Mouse (Mus musculus) heart, embryonic 13.5 days (tissue): ENCODE results near the gene Birc6. TPM values are rescaled to one million over a fixed set of nuclear protein-coding genes. Genes with fewer than 3 reads are reported as not detected.

Experiments
- polyA plus RNA-seq: library from polyadenylated mRNA; unstranded; fragments of >200 nt; fragmentation: Nextera tagmentation; extraction: Ambion mirVana; gene quantifications from 2 replicates; pipeline ENCODE4 v1.2.1, GENCODE M21; 2015

Birc6 gene
- polyA plus RNA-seq, 1 experiment from 2014 or later = 51.9 TPM

Other genes starting within 250 kb of the Birc6 start
- gene Memo1, start 232.8 kb upstream of the Birc6 start, polyA plus RNA-seq = 62.5 and 71.5 TPM in 2 replicates
- 177 and 206 TPM in 2 replicates for gene Dpy30, start 204.4 kb upstream of the Birc6 start, polyA plus RNA-seq
- gene Spast, start 189.3 kb upstream of the Birc6 start, polyA plus RNA-seq = 7.3 and 8.5 TPM in 2 replicates
- gene Slc30a6, start 132.7 kb upstream of the Birc6 start, polyA plus RNA-seq = 24.5 and 28.4 TPM in 2 replicates
- gene Nlrc4, start 69.2 kb upstream of the Birc6 start, polyA plus RNA-seq = 0.15 and 0.23 TPM in 2 replicates
- gene Yipf4, start 38.8 kb upstream of the Birc6 start, polyA plus RNA-seq = 48.7 and 50.9 TPM in 2 replicates
- gene Ttc27, start 189.4 kb downstream of the Birc6 start, polyA plus RNA-seq = 14.0 and 15.2 TPM in 2 replicates